Mouse (Mus musculus): ENCODE results near the gene Gjd3.

The Gjd3 gene

DNA sequence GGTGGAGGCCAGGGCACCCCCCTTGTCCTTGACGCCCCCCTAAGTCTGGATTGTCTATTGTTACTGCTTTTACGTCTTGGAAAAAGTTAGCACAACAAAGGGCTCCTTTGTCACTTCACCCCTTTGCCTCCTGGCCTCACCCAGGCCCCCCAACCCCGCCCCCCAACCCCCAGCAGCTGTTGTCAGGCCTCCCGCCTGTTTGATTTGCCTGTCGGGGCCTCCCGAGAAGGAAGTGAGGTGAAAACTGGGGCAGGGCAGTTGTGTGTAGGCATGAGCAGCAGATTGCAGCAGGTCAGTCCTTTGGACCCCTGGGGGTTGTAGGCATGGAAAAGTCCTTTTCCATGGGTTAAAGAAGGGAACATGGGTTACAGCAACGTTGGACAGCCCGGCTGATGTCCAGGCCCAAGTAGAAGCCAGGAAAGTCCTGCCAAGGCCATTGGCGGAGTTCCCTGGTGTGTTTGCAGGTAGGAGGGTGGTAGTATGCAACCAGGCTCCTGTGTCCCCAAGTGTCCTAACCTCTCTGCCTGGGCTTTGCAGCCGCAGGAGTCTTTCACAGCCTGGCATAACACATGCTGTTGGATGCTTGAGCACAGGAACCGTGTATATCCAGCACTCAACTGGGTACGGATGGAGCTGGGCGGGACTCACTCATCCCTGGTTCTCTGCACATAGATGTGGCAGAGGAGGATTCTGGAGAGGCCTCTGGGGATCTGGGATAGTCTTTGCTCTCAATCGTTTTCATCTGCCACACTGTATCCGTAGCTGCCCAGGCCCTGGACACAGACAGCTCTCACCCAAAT is 18.0 kb downstream of the Gjd3 start:
- in situ Hi-C loops (cut with MboI, MseI): no loop called here

DNA sequence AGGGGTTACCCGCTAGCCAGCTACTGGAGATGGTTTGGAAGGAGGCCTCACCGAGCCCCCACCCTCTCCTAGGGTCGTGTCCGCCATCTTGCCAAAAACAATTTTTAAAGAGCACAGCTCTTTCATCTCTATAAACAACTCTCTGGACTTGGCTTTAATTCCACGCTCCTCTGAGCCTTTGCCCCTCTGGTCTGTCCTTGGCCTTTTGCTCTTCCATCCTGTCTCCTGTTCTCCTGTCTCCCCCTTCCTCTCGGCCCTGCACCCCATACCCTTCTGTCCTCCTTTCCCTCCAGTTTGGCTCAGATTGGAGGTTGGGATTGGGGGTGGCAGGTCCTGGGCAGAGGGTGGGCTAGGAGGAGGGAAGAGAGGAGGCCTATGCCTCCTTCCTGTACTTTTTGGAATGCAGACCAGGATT is 18.6 kb downstream of the Gjd3 start:
- in situ Hi-C loops (cut with MboI, MseI): no loop called here

- in situ Hi-C loops (cut with MboI, MseI): no loop called here
These were observed 19.4 kb downstream of the Gjd3 start for GRCm38 (mm10) chr11:98963191-98964021.

GRCm38 (mm10) chr11:98962421-98963095 is 20.3 kb downstream of the Gjd3 start:
- in situ Hi-C loops (cut with MboI, MseI): no loop called here

DNA sequence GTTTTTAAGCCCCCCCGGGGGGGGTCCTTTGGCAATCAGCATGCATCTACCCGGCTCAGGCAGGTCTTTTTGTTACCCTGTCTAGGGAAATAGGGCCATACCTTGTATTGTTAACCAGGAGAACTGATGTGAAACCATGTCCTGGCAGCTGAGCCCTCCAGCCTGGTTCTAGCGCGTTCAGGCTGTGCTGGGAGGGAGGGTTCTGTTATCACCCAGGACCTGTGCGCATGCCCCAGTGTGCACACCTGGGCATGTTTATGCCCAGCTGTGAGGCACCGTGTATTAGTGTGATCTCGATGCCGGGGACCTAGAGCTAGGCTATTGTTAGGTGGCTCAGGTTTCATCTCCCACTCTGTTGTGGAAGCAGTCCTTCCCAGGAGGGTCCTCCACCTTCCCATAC is 21.1 kb downstream of the Gjd3 start:
- in situ Hi-C loops (cut with MboI, MseI): no loop called here

DNA sequence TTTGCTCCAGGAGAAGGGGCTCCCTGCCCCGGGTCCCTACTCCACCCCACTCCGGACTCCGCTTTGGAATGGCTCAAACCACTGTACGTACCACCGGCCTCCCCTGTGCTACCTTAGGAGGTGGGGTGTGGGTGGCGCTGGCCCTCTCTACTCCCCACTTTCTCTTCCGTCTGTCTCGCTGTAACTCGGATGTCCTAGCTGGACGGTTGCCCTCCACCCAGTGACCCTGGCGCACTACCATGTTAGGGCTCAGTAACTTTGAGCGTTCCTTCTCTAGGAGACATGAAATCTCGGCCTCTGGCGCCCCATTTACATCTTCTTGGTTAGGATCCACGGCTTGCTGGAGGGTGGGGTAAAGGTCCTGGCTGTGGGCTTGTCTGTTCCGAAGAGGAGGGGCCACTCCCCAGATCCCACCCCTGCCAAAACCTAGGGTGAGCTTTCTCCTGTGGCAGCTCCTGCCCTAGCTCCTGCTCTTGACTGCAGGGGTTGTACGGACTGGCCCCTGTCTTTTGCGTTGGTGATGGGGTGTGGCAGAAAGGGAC is 21.7 kb downstream of the Gjd3 start:
- in situ Hi-C loops (cut with MboI, MseI): no loop called here

GRCm38 (mm10) chr11:98960313-98960906 is 22.4 kb downstream of the Gjd3 start:
- in situ Hi-C loops (cut with MboI, MseI): no loop called here

- in situ Hi-C loops (cut with MboI, MseI): loop anchor here in 1 of 2 experiments (10.0 kb wide), 1 partner anchor 1355 kb away; the partner anchor contains the start of gene Eif1
These were observed 23.1 kb downstream of the Gjd3 start for GRCm38 (mm10) chr11:98959437-98960312.

DNA sequence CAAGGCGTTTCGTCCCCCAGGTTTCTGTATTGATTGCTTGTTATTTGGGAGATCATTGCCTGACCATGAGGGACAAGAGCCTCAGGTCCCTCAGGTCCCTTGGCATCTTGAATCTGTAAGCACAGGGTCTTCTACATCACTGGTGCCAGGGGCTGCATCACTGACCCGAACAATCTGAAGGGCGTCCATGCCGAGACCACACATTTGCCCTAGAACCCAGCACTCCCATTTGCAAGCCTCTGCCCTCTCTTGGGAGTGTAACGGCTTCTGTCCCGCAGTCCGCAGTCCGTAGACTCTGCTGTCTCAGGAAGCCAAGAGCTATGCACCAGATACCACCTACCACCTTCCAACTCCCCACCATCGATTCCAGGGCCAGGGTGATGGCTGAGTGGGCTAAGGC is 26.5 kb downstream of the Gjd3 start:
- in situ Hi-C loops (cut with MboI, MseI): loop anchor here in 1 of 2 experiments (10.0 kb wide), 1 partner anchor 1358 kb away; the partner anchor contains the start of gene Eif1

DNA sequence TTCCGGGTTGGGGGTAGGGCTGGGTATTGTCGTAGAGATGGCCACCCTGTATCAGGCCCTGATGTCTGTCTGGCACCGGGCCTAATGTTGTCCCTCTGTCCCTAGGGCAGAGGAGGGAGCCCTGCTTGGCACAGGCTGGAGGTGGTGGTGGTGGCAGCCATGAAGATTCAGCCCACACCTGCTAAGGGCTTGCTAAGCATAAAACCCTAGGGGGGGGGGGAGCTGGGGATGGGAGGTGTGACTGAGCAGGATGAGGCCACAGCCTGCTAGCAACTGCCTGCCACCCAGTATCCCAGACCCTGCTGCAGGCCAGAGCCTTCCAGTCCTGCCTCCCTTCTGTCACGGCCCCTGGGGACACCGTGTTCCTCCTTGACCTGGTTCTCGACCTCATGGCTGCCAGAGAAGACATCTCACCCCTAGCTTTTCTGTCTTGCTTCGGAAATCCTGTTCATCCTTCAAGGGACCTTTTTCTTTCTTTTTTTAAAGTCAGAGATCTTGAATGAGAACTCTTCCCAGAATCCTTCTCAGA is 27.0 kb downstream of the Gjd3 start:
- in situ Hi-C loops (cut with MboI, MseI): loop anchor here in 1 of 2 experiments (10.0 kb wide), 1 partner anchor 1359 kb away; the partner anchor contains the start of gene Eif1

DNA sequence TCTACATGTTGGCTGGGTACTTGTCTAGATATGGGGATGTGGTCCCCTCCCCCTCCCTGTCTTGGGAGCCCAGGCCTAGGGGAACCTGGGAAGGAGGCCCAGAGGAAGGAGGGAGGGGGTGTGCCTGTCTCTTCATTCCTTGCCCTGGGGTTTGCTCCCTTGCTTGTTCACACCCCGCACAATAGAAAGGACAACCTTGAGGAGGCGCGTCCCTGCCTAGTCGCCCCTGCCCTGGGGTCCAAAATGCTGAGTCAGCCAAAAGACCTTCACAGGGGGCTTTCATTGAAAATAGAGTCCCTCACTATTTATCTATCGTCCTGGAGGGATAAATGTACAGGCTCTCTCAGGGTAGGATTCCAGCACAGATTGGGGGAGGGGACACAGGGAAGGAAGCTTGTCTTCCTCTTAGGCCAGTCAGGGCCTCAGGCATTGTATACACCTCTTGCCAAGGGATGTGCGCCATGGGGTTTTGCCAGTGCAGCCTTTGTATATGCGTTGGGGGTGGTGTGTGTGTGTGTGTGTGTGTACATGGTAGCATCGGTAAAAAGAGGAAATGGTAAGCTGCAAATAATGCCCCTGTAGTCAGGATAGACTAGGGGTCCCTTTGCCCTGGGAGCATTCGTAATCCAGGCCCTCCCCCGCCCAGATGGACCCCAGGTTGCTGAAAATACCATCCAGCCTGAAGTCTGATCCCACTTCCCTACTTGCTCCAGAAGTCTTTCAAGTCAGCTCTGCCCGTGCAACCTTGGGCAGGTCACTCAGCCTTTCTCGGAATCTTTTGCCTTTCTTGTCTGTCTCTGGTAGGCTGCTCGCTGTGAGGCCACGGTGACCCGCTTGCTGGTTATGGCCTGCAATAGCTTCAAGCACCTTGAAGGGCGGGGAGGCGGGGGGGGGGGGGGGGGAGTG is 27.8 kb downstream of the Gjd3 start:
- in situ Hi-C loops (cut with MboI, MseI): loop anchor here in 1 of 2 experiments (10.0 kb wide), 1 partner anchor 1360 kb away; the partner anchor contains the start of gene Eif1

- in situ Hi-C loops (cut with MboI, MseI): loop anchor here in 1 of 2 experiments (10.0 kb wide), 1 partner anchor 1360 kb away; the partner anchor contains the start of gene Eif1
These were observed 28.4 kb downstream of the Gjd3 start for GRCm38 (mm10) chr11:98954373-98954772.

GRCm38 (mm10) chr11:98953835-98954320 is 28.9 kb downstream of the Gjd3 start:
- in situ Hi-C loops (cut with MboI, MseI): loop anchor here in 1 of 2 experiments (10.0 kb wide), 1 partner anchor 1361 kb away; the partner anchor contains the start of gene Eif1

DNA sequence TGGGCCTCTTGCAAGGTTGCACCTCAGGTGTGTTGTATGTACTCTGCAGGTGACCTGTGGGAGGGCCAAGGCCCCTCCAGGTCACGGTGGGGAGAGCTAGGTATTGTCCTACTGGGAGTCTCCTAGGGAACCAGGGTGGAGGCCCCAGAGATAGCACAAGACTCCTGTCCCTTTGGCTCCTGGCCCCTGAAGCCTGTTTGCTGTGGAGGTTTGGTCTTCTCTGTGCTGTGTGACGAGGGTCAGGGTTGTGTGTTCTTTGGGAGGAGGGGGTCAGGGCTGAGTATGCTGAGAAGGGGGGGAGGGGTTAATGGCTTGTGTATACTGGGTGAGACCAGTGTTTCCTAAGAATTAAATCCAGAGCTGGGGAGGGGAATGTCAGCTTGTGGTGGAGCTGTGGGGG is 29.5 kb downstream of the Gjd3 start:
- in situ Hi-C loops (cut with MboI, MseI): loop anchor here in 1 of 2 experiments (10.0 kb wide), 1 partner anchor 1361 kb away; the partner anchor contains the start of gene Eif1

DNA sequence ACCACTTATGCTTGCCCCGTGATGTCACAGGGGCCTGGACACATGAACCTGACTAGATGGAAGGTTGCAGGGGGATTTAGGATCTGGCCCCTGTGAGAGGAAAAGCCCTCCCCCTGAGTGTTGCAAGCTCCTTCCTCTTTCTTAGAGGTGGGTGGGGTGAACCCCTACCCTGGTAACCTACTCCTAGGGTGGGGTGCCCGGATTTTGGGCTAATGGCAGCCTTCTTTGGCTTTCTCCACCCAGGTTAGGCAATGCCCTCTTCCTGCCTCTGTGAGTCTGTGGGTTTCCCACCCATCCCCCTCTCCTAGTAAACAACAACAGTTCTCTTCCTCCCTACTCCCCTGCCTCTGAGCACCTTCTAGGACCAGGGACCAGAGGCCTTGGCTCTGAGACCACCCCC is 30.1 kb downstream of the Gjd3 start:
- in situ Hi-C loops (cut with MboI, MseI): loop anchor here in 1 of 2 experiments (10.0 kb wide), 1 partner anchor 1362 kb away; the partner anchor contains the start of gene Eif1

GRCm38 (mm10) chr11:98952111-98952510 is 30.7 kb downstream of the Gjd3 start:
- in situ Hi-C loops (cut with MboI, MseI): loop anchor here in 1 of 2 experiments (10.0 kb wide), 1 partner anchor 1363 kb away; the partner anchor contains the start of gene Eif1

GRCm38 (mm10) chr11:98951026-98951906 is 31.6 kb downstream of the Gjd3 start:
- in situ Hi-C loops (cut with MboI, MseI): loop anchor here in 1 of 2 experiments (10.0 kb wide), 1 partner anchor 1364 kb away; the partner anchor contains the start of gene Eif1

Data from T-helper 17 cell (primary cell).